Mouse (Mus musculus): ENCODE measurements around the gene Clgn. TPM values are rescaled to one million over a fixed set of nuclear protein-coding genes. Genes with fewer than 3 reads are reported as not detected.
A peak's percentile ranks its signal among the peaks of the same experiment; 100 is the strongest.

The Clgn gene
- polyA plus RNA-seq, 1 experiment from 2014 or later, result 0.33 TPM

DNA sequence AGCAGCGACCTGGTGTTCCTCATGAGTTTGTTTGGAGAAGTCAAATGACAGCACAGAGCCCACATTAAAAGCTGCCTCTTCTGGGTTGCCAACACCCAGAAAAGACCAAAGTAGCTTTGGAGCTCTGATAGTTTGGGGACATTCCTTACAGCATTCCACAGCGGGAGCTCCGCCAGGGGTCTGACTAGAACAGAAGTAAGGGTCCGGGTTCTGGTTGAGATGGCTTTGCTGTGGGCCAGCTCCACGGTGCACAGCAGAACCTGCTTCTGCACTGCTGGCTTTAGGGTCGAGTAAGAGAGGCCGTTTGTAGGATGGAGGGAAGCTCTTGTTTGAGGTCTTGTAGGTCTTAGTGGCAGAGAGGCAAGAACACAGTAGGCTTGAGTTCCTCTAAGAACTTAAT is 18.8 kb downstream of the Clgn start:
- H3K4me1 ChIP-seq (ENCODE audit: control insufficient read depth, insufficient read depth, low read length), result no peaks in the 10 kb centered on the region
- no peaks in the 10 kb centered on the region for H3K27me3 ChIP-seq (ENCODE audit: control insufficient read depth, insufficient read depth, low read length)
- no peaks in the 10 kb centered on the region for H3K36me3 ChIP-seq (ENCODE audit: control insufficient read depth, insufficient read depth, low read length)
- H3K4me3 ChIP-seq (ENCODE audit: low read depth, low read length), result no peak overlapping the region
- H3K9ac ChIP-seq (replicated peaks; ENCODE audit: low read depth, low read length), result no peak overlapping the region
- no peak for ATAC-seq (ENCODE audit: insufficient number of reproducible peaks, insufficient read depth, low FRiP score, low read depth)
- WGBS, result 83% methylated on average over 7 of the region's 7 CpGs
- no peak overlapping the region for H3K27ac ChIP-seq (ENCODE audit: low read length)
- H3K9me3 ChIP-seq (ENCODE audit: control insufficient read depth, low read depth, low read length), result no peaks in the 10 kb centered on the region
- no peak overlapping the region for H3K4me2 ChIP-seq (replicated peaks; ENCODE audit: low read depth, low read length)

DNA sequence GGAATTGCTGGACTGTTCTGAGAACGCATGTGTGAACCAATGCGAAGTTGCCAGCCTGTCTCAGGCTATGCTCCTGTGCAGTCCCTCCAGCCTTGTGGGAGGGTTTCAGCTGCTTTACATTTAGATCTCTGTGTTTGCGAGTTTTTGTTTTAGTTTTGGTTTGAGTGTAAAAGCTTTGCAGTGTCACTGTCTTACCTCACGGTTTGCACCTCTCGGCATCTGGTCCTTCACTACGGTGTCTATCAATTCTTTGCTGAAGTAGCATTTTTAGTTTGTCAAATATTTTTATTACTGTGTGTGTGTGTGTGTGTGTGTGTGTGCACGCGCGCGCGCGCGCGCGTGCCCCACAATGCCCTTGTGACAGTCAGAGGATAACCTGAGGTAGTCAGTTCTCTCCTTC is 27.2 kb downstream of the Clgn start:
- Histone ChIP-seq H3K4me1 (ENCODE audit: control insufficient read depth, insufficient read depth, low read length) (no peaks in the 10 kb centered on the region), H3K4me2 (replicated peaks; ENCODE audit: low read depth, low read length) (no peak overlapping the region), H3K9me3 (ENCODE audit: control insufficient read depth, low read depth, low read length) (no peaks in the 10 kb centered on the region), H3K27ac (ENCODE audit: low read length) (no peak overlapping the region), H3K36me3 (ENCODE audit: control insufficient read depth, insufficient read depth, low read length) (no peaks in the 10 kb centered on the region), H3K4me3 (ENCODE audit: low read depth, low read length) (no peak overlapping the region), H3K27me3 (ENCODE audit: control insufficient read depth, insufficient read depth, low read length) (no peaks in the 10 kb centered on the region), H3K9ac (replicated peaks; ENCODE audit: low read depth, low read length) (no peak overlapping the region)
- ATAC-seq (ENCODE audit: insufficient number of reproducible peaks, insufficient read depth, low FRiP score, low read depth), result no peak
- 94% methylated on average over 15 of the region's 15 CpGs for WGBS

DNA sequence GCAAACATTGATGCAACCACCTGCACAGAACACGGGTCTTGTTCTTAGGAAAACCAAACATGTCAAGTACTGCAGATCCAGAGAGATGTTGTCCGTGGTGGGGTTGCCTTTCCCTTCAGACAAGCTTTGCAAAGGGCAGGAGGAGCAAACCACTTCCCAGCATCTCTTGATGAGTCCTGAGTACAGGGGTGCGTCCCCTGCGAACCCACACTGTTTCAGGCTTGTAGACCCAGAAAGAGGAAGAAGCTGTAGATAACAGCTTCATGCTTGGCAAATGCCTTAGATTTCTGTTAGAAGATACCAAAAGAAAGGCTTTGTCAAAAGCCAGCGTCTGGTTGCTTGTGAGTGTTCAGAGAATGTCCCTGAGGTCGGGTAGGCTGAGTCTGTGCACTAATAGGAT is 28.3 kb downstream of the Clgn start:
- no peaks in the 10 kb centered on the region for H3K9me3 ChIP-seq (ENCODE audit: control insufficient read depth, low read depth, low read length)
- H3K4me3 ChIP-seq (ENCODE audit: low read depth, low read length), result no peak overlapping the region
- WGBS, result 77% methylated on average over 6 of the region's 6 CpGs
- no peak overlapping the region for H3K9ac ChIP-seq (replicated peaks; ENCODE audit: low read depth, low read length)
- H3K4me1 ChIP-seq (ENCODE audit: control insufficient read depth, insufficient read depth, low read length), result no peaks in the 10 kb centered on the region
- ATAC-seq (ENCODE audit: insufficient number of reproducible peaks, insufficient read depth, low FRiP score, low read depth), result no peak
- no peaks in the 10 kb centered on the region for H3K27me3 ChIP-seq (ENCODE audit: control insufficient read depth, insufficient read depth, low read length)
- H3K36me3 ChIP-seq (ENCODE audit: control insufficient read depth, insufficient read depth, low read length), result no peaks in the 10 kb centered on the region
- H3K4me2 ChIP-seq (replicated peaks; ENCODE audit: low read depth, low read length), result no peak overlapping the region
- no peak overlapping the region for H3K27ac ChIP-seq (ENCODE audit: low read length)

DNA sequence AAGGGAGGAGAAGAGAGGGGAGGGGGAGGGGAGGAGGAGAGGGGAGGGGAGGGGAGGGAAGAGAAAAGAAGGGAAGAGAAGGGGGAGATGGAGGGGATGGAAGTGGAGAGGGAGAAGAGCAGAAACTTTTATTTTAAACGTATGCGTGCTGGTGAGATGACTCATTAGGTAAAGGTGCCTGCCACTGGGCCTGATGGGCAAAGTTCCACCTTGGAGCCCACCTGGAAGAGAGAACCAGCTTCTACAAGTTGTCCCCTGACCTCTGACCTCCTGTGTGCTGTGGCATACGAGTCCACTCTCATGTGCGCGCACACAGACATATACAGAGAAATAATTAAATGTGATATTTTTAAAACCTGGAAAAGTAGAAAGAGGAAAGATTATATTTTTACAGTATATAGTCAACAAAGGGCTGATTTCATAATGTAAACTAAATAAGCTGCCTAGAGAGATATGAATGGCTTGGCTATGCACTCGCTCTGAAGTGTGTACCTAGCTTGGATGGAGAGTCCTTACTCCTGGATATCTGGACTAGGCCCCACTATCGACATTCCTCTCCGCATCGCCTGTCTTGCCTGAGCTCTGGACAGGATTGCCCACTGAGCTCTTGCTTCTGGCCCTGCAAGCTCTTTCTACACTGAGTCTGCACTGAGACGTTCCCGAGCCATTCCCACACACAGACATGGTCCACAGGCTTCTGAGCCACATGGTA is 29.3 kb downstream of the Clgn start:
- H3K4me3 ChIP-seq (ENCODE audit: low read depth, low read length), result no peak overlapping the region
- H3K9ac ChIP-seq (replicated peaks; ENCODE audit: low read depth, low read length), result no peak overlapping the region
- 81% methylated on average over 11 of the region's 11 CpGs for WGBS
- ATAC-seq (ENCODE audit: insufficient number of reproducible peaks, insufficient read depth, low FRiP score, low read depth), result no peak
- H3K27me3 ChIP-seq (ENCODE audit: control insufficient read depth, insufficient read depth, low read length), result no peaks in the 10 kb centered on the region
- no peak overlapping the region for H3K4me2 ChIP-seq (replicated peaks; ENCODE audit: low read depth, low read length)
- H3K9me3 ChIP-seq (ENCODE audit: control insufficient read depth, low read depth, low read length), result no peaks in the 10 kb centered on the region
- no peaks in the 10 kb centered on the region for H3K4me1 ChIP-seq (ENCODE audit: control insufficient read depth, insufficient read depth, low read length)
- H3K36me3 ChIP-seq (ENCODE audit: control insufficient read depth, insufficient read depth, low read length), result no peaks in the 10 kb centered on the region
- H3K27ac ChIP-seq (ENCODE audit: low read length), result no peak overlapping the region

DNA sequence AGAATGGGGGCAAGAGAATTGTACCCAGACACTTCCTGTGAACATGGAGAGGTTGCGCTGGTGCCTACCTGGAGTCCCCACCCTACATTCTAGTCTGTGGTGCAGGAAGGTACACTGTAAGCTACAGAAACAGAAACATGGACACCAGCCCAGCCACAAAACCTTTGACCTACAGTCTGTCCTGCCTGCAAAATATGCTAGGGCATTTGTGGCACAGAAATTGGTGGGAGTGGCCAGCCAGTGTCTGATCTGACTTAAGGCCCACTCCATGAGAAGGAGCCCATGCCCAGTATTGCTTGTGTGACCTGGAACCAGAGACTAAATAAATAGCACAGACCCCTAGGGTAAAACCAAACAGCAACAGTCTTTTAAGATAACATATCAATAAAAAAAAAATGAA is 31.7 kb downstream of the Clgn start:
- no peaks in the 10 kb centered on the region for H3K4me1 ChIP-seq (ENCODE audit: control insufficient read depth, insufficient read depth, low read length)
- no peaks in the 10 kb centered on the region for H3K36me3 ChIP-seq (ENCODE audit: control insufficient read depth, insufficient read depth, low read length)
- H3K4me2 ChIP-seq (replicated peaks; ENCODE audit: low read depth, low read length), result no peak overlapping the region
- no peak overlapping the region for H3K27ac ChIP-seq (ENCODE audit: low read length)
- H3K27me3 ChIP-seq (ENCODE audit: control insufficient read depth, insufficient read depth, low read length), result no peaks in the 10 kb centered on the region
- H3K9ac ChIP-seq (replicated peaks; ENCODE audit: low read depth, low read length), result no peak overlapping the region
- 90% methylated on average over 1 of the region's 1 CpGs for WGBS
- no peak overlapping the region for H3K4me3 ChIP-seq (ENCODE audit: low read depth, low read length)
- H3K9me3 ChIP-seq (ENCODE audit: control insufficient read depth, low read depth, low read length), result no peaks in the 10 kb centered on the region
- no peak for ATAC-seq (ENCODE audit: insufficient number of reproducible peaks, insufficient read depth, low FRiP score, low read depth)

DNA sequence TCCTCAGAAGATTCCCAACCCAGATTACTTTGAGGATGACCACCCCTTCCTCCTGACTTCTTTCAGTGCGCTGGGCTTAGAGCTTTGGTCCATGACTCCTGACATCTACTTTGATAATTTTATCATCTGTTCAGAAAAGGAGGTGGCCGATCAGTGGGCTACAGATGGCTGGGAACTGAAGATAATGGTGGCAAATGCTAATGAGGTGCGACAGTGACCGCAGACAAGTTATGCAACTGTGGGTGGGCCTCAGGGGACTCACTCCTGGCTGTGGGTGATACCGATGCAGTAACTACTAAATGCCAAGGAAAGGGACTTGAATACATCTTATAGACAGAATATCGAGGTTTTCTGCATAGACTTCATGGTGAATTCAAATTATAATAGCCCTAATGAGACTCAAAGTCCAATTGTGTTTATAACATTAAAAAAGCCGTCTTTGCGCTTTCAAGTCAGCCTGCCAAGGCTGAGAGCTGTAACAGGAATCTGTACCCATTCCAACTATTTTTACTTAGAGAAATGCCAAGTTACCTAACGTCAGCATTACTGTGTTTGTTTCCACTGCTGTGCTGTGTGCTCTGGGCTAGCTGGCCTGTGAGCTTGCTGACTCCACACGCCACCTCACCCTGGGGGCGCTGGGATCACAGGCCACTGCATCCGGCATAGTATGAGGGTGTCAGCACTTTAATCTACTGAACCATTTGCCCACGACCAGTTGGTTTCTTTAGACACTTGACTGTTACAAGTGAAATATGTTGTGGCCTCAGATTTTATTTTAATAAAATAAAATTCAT is 33.6 kb downstream of the Clgn start:
- WGBS, result 81% methylated on average over 13 of the region's 13 CpGs
- ATAC-seq (ENCODE audit: insufficient number of reproducible peaks, insufficient read depth, low FRiP score, low read depth), result peak; percentile 65; the same call in 1 of the 2 replicates
- Histone ChIP-seq H3K4me3 (ENCODE audit: low read depth, low read length) (no peak overlapping the region), H3K27me3 (ENCODE audit: control insufficient read depth, insufficient read depth, low read length) (no peaks in the 10 kb centered on the region), H3K27ac (ENCODE audit: low read length) (no peak overlapping the region), H3K36me3 (ENCODE audit: control insufficient read depth, insufficient read depth, low read length) (no peaks in the 10 kb centered on the region), H3K9ac (replicated peaks; ENCODE audit: low read depth, low read length) (no peak overlapping the region), H3K4me1 (ENCODE audit: control insufficient read depth, insufficient read depth, low read length) (no peaks in the 10 kb centered on the region), H3K9me3 (ENCODE audit: control insufficient read depth, low read depth, low read length) (no peaks in the 10 kb centered on the region), H3K4me2 (replicated peaks; ENCODE audit: low read depth, low read length) (no peak overlapping the region)

DNA sequence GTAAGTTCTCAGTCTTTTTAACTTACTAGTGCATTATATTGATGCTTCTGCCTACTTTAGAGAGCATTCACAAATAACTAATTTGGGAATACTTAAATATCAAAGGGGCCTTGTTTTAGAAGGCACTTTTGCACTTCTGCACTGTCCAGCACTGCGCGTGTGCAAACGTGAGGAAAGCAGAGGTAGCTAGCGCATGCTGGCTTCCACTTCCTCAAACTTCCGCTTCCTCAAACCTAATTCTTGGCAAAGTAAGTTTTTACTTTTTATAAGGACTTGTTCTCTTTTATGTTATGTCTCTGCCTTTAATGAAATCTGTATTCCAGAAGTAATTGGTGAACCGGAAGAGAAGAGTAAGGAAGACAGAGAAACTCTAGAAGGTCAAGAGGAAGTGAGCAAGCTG is 35.5 kb downstream of the Clgn start:
- Histone ChIP-seq H3K4me2 (replicated peaks; ENCODE audit: low read depth, low read length) (no peak overlapping the region), H3K4me3 (ENCODE audit: low read depth, low read length) (no peak overlapping the region), H3K36me3 (ENCODE audit: control insufficient read depth, insufficient read depth, low read length) (no peaks in the 10 kb centered on the region), H3K27ac (ENCODE audit: low read length) (no peak overlapping the region), H3K27me3 (ENCODE audit: control insufficient read depth, insufficient read depth, low read length) (no peaks in the 10 kb centered on the region), H3K9ac (replicated peaks; ENCODE audit: low read depth, low read length) (no peak overlapping the region), H3K9me3 (ENCODE audit: control insufficient read depth, low read depth, low read length) (no peaks in the 10 kb centered on the region), H3K4me1 (ENCODE audit: control insufficient read depth, insufficient read depth, low read length) (no peaks in the 10 kb centered on the region)
- WGBS, result 87% methylated on average over 6 of the region's 6 CpGs
- no peak for ATAC-seq (ENCODE audit: insufficient number of reproducible peaks, insufficient read depth, low FRiP score, low read depth)

DNA sequence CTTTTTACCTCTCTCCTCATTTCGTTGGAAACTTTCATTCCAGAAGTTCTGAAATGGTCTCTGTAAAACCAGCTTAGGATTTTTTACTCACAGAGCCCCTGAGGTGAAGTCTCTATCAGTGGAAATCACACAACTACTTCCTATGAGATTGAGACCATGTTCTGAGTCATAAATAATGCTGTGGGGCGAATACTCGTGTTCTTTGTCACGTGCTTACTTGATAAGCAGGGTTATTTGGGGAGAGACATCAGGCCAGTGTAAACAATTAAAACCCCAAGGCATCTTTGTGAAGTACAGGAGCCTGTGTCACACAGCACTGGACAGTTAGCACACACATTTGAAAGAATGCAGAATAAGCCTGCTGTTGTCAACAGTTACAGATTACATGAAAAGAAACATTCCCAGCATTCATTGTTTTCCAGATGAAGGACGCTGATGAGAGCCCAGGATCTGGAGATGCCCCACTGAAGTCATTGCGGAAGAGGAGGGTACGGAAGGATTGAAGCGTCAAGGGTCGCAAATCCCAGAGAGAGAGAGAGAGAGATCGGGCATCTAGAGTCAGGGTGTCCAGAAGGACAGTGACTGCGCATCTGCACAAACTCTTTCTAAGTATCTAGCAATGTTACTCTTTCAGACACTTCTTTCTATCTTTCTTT is 36.6 kb downstream of the Clgn start:
- no peaks in the 10 kb centered on the region for H3K27me3 ChIP-seq (ENCODE audit: control insufficient read depth, insufficient read depth, low read length)
- no peak overlapping the region for H3K4me3 ChIP-seq (ENCODE audit: low read depth, low read length)
- no peak overlapping the region for H3K27ac ChIP-seq (ENCODE audit: low read length)
- no peaks in the 10 kb centered on the region for H3K4me1 ChIP-seq (ENCODE audit: control insufficient read depth, insufficient read depth, low read length)
- H3K9me3 ChIP-seq (ENCODE audit: control insufficient read depth, low read depth, low read length), result no peaks in the 10 kb centered on the region
- no peak overlapping the region for H3K4me2 ChIP-seq (replicated peaks; ENCODE audit: low read depth, low read length)
- 61% methylated on average over 11 of the region's 11 CpGs for WGBS
- no peak for ATAC-seq (ENCODE audit: insufficient number of reproducible peaks, insufficient read depth, low FRiP score, low read depth)
- no peak overlapping the region for H3K9ac ChIP-seq (replicated peaks; ENCODE audit: low read depth, low read length)
- no peaks in the 10 kb centered on the region for H3K36me3 ChIP-seq (ENCODE audit: control insufficient read depth, insufficient read depth, low read length)

Data from stomach, embryonic 14.5 days (tissue).